13 mouse cellular contexts compared by ENCODE assay signal in the genomic region with DNA sequence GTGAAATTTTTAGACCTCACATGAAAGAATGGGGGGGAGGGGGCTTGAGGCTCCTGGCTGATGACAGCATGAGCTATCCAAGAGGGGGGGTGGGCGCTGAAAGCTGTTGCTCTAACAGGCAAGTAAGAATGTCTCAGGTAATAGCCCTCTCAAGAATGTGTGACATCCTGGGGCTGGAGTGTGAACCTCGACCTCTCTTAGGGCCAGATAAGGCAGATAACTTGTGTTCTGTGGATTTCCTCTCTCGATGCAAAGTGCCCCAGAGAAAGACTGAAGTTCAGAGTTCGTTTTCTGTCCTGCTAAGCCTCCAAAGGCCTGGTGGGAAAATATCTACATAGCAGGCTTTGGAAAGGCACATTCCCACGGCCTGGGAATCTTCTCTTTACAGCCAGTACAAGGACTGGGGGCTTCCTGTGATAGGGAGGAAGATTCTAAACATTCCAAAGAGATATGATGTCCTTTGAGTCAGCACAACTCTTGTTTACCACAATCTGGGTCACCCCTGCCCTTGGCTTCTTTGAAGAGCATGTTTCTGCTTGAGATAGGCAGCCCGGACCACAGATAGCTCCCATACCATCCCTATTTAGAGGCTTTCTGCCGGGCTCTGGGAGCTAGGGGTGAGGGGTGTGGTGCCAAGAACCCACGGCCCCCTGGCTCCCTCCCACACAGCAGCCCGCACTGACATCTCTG. TPM values are rescaled to one million over a fixed set of nuclear protein-coding genes. Genes with fewer than 3 reads are reported as not detected.
DNase-seq lines count a peak whose midpoint lies in the region; ATAC-seq and TF ChIP-seq lines count a peak whose summit lies in the region.
"Had no signal": no experiment of that assay in that cellular context is flagged by ENCODE, and none has a peak within 500 bp of the region (broad histone marks: within the 10 kb centered on the region; RNA-seq: fewer than 3 reads in every experiment).

No protein-coding gene starts in this region.

- TF ChIP-seq POLR2A in liver, adult 2 months (IDR thresholded peaks at IDR 0.05; ENCODE audit: extremely low read depth, insufficient read depth, low read length), result no peak

- peak overlapping the region; percentile 22; the same call in 1 of the 2 replicates for H3K4me3 ChIP-seq in heart, embryonic 10.5 days
- H3K4me3 ChIP-seq in liver, adult 2 months (ENCODE audit: insufficient read depth, low read depth, low read length), result no peak overlapping the region
- no peak overlapping the region for H3K4me3 ChIP-seq in forebrain, embryonic 14.5 days (ENCODE audit: low read depth, low read length)
- no peak overlapping the region for H3K4me3 ChIP-seq in neural tube, embryonic 12.5 days
- H3K4me3 ChIP-seq: embryonic facial prominence, embryonic 12.5 days had no signal

- peak overlapping the region; percentile 81 for H3K27ac ChIP-seq in heart, embryonic 10.5 days
- H3K27ac ChIP-seq in liver, adult 2 months (replicated peaks; ENCODE audit: insufficient read depth, low read depth, low read length), result peak overlapping the region; percentile 81
- no peak overlapping the region for H3K27ac ChIP-seq in forebrain, embryonic 14.5 days (ENCODE audit: low read depth, low read length)
- peak overlapping the region; percentile 26; the same call in 1 of the 2 replicates for H3K27ac ChIP-seq in neural tube, embryonic 12.5 days
- H3K27ac ChIP-seq: embryonic facial prominence, embryonic 12.5 days had no signal

- H3K9me3 ChIP-seq in heart, embryonic 10.5 days, result no peaks in the 10 kb centered on the region
- no peaks in the 10 kb centered on the region for H3K9me3 ChIP-seq in forebrain, embryonic 14.5 days (replicated peaks; ENCODE audit: control insufficient read depth, low read length)
- H3K9me3 ChIP-seq in neural tube, embryonic 12.5 days, result no peaks in the 10 kb centered on the region
- H3K9me3 ChIP-seq: embryonic facial prominence, embryonic 12.5 days had no signal

- WGBS in heart, embryonic 10.5 days, result 3% methylated on average over 9 of the region's 9 CpGs
- WGBS in liver, adult 2 months, result 44% methylated on average over 9 of the region's 9 CpGs
- 40% methylated on average over 9 of the region's 9 CpGs for WGBS in forebrain, embryonic 14.5 days
- WGBS in neural tube, embryonic 12.5 days, result 28% methylated on average over 9 of the region's 9 CpGs

- no peak for DNase-seq in heart, embryonic 10.5 days (ENCODE audit: low spot score)
- no peak for DNase-seq in heart, postnatal 14 days
- DNase-seq in liver, adult 2 months (ENCODE audit: extremely low read depth, low read depth, low spot score), result peak; percentile 49
- no peak for DNase-seq in liver
- DNase-seq in forebrain, embryonic 14.5 days (ENCODE audit: low spot score), result no peak
- DNase-seq in left cerebral cortex, adult 9 months (ENCODE audit: low spot score in 2 of 2), result no peak
- DNase-seq in urinary bladder, adult 18-20 months (ENCODE audit: low spot score in 2 of 2), result no peak
- DNase-seq: adrenal gland, postnatal 25 days; cerebellum, adult 11-12 months; gastrocnemius, postnatal 10 days had no signal

- peaks cover 52% of the 10 kb centered on the region for H3K4me1 ChIP-seq in heart, embryonic 10.5 days
- peaks cover 3% of the 10 kb centered on the region for H3K4me1 ChIP-seq in liver, adult 2 months (ENCODE audit: control insufficient read depth, insufficient read depth, low read length)
- H3K4me1 ChIP-seq in forebrain, embryonic 14.5 days (ENCODE audit: control insufficient read depth, insufficient read depth, low read length), result peaks cover 7% of the 10 kb centered on the region; the same call in 1 of the 2 replicates
- H3K4me1 ChIP-seq in neural tube, embryonic 12.5 days, result peaks cover 22% of the 10 kb centered on the region

- H3K27me3 ChIP-seq in heart, embryonic 10.5 days (ENCODE audit: insufficient read depth, poor library complexity, severe bottlenecking), result peaks cover 20% of the 10 kb centered on the region
- H3K27me3 ChIP-seq in liver, adult 2 months (ENCODE audit: control insufficient read depth, insufficient read depth, low read length), result no peaks in the 10 kb centered on the region
- H3K27me3 ChIP-seq in forebrain, embryonic 14.5 days (replicated peaks; ENCODE audit: control insufficient read depth, insufficient read depth, low read length), result peaks cover 12% of the 10 kb centered on the region; the same call in 1 of the 2 replicates
- peaks cover 12% of the 10 kb centered on the region; the same call in 1 of the 2 replicates for H3K27me3 ChIP-seq in neural tube, embryonic 12.5 days (replicated peaks)
- H3K27me3 ChIP-seq: Patski had no signal

- no peak overlapping the region for H3K9ac ChIP-seq in liver, adult 2 months (ENCODE audit: low read depth, low read length)
- H3K9ac ChIP-seq in forebrain, embryonic 14.5 days (ENCODE audit: low read length), result peak overlapping the region; percentile 1; the same call in 1 of the 2 replicates
- H3K9ac ChIP-seq in neural tube, embryonic 12.5 days, result no peak overlapping the region
- H3K9ac ChIP-seq: embryonic facial prominence, embryonic 12.5 days had no signal

- no peaks in the 10 kb centered on the region for H3K79me2 ChIP-seq in liver, adult 2 months (ENCODE audit: control insufficient read depth, insufficient read depth, low read length)

- no peak for TF ChIP-seq CTCF in liver, adult 2 months (IDR thresholded peaks at IDR 0.05; ENCODE audit: low read depth, low read length)

- H3K36me3 ChIP-seq in heart, embryonic 10.5 days, result no peaks in the 10 kb centered on the region
- H3K36me3 ChIP-seq in liver, adult 2 months (ENCODE audit: control insufficient read depth, insufficient read depth, low read length), result no peaks in the 10 kb centered on the region
- H3K36me3 ChIP-seq in forebrain, embryonic 14.5 days (ENCODE audit: control insufficient read depth, insufficient read depth, low read length), result no peaks in the 10 kb centered on the region
- H3K36me3 ChIP-seq in neural tube, embryonic 12.5 days, result no peaks in the 10 kb centered on the region
- H3K36me3 ChIP-seq: embryonic facial prominence, embryonic 12.5 days had no signal

- H3K4me2 ChIP-seq in forebrain, embryonic 14.5 days (ENCODE audit: low read length), result no peak overlapping the region
- peak overlapping the region; percentile 12; the same call in 1 of the 2 replicates for H3K4me2 ChIP-seq in neural tube, embryonic 12.5 days (replicated peaks)
- H3K4me2 ChIP-seq: embryonic facial prominence, embryonic 12.5 days had no signal

- no peak for ATAC-seq in forebrain, embryonic 14.5 days
- no peak; the same call in 1 of the 2 replicates for ATAC-seq in neural tube, embryonic 12.5 days (ENCODE audit: low FRiP score, low read depth)

- intact Hi-C loops in heart, postnatal 14 days (cut with DNase I), result no loop called here

RNA-seq across cellular contexts. Expression of gene Slf2, which starts 31.7 kb away (rescaled TPM):
- 56.6 and 60.6 TPM in 2 replicates for polyA plus RNA-seq in heart, embryonic 10.5 days (2016; fragmentation: Nextera tagmentation; extraction: Ambion mirVana)
- total RNA-seq in heart, postnatal 14 days (2021), result 10 to 100 TPM; 26.4 to 26.8 TPM
- total RNA-seq in liver, adult 2 months (2014; rRNA removed), result 15.1 and 19.3 TPM in 2 replicates
- polyA plus RNA-seq in liver, adult 2 months (2012; rRNA removed), result 4.9 and 7.9 TPM in 2 replicates
- polyA plus RNA-seq in forebrain, embryonic 14.5 days (2014; fragmentation: Nextera tagmentation; extraction: Ambion mirVana), result 22.9 and 28.1 TPM in 2 replicates
- polyA plus RNA-seq in neural tube, embryonic 12.5 days (2016; fragmentation: Nextera tagmentation; extraction: Ambion mirVana), result 37.2 and 38.9 TPM in 2 replicates
